Mouse (Mus musculus) small intestine, adult 2 months (tissue): ENCODE measurements around the gene Sema4c. TPM values are rescaled to one million over a fixed set of nuclear protein-coding genes. Genes with fewer than 3 reads are reported as not detected.

Experiments
- H3K27ac ChIP-seq: fragments of 200-500 bp; 2 replicates; pipeline ENCODE4 v1.5.1; 2012; ENCODE audit warnings: low read depth, low read length, control low read depth, inconsistent platforms; ENCODE audit not compliant: insufficient read depth
- H3K27me3 ChIP-seq: fragments of 200-500 bp; 2 replicates; pipeline ENCODE4 v1.6.1; 2012; ENCODE audit warnings: mild to moderate bottlenecking, moderate library complexity, low read length, inconsistent platforms; ENCODE audit not compliant: control insufficient read depth, insufficient read depth
- H3K36me3 ChIP-seq: fragments of 200-500 bp; 2 replicates; pipeline ENCODE4 v1.6.1; 2012; ENCODE audit warnings: mild to moderate bottlenecking, low read length, control low read depth, inconsistent platforms; ENCODE audit not compliant: control insufficient read depth, insufficient read depth
- H3K4me1 ChIP-seq: fragments of 200-500 bp; 2 replicates; pipeline ENCODE4 v1.6.1; 2012; ENCODE audit warnings: low read length, inconsistent platforms, mixed read lengths; ENCODE audit not compliant: control insufficient read depth, insufficient read depth, insufficient read length
- H3K4me3 ChIP-seq: fragments of 200-500 bp; 2 replicates; pipeline ENCODE4 v1.5.1; 2012; ENCODE audit warnings: low read depth, mild to moderate bottlenecking, control low read depth, inconsistent platforms, low read length, moderate library complexity
- CTCF ChIP-seq: fragments of 200-500 bp; IDR thresholded peaks from 2 replicates; pipeline ENCODE4 v1.5.1; 2012; ENCODE audit warnings: low read depth, mild to moderate bottlenecking, control low read depth, inconsistent platforms, low read length, moderate library complexity, mixed read lengths; ENCODE audit not compliant: insufficient replicate concordance, insufficient read length; ENCODE audit errors: extremely low read depth
- POLR2A ChIP-seq: fragments of 200-500 bp; IDR thresholded peaks from 2 replicates; pipeline ENCODE4 v1.6.1; 2012; ENCODE audit warnings: low read depth, mild to moderate bottlenecking, control low read depth, inconsistent platforms, low read length, moderate library complexity
- WGBS: fragments of 180-500 bp; shearing (Covaris S2); methylation state at CpG from one replicate; pipeline ENCODE4 v1.1.7; 2018; 5-methylcytosine and 5-hydroxymethylcytosine counted together
- polyA plus RNA-seq: library from polyadenylated mRNA; depleted of rRNA; stranded (reverse); fragments of >200 nt; gene quantifications from 2 replicates; pipeline ENCODE4 v1.2.3, GENCODE M21; 2012

Sema4c gene
- polyA plus RNA-seq, 1 experiment, result 6.0 TPM

- peaks cover 5% of the 10 kb centered on the region; the same call in 1 of the 2 replicates for H3K36me3 ChIP-seq
- H3K4me3 ChIP-seq, result no peak overlapping the region
- WGBS, result 80% methylated on average over 21 of the region's 21 CpGs
- no peak for TF ChIP-seq CTCF
- no peak for TF ChIP-seq POLR2A
- peaks cover 5% of the 10 kb centered on the region; the same call in 1 of the 2 replicates for H3K4me1 ChIP-seq
- no peak overlapping the region for H3K27ac ChIP-seq
- peaks cover 9% of the 10 kb centered on the region for H3K27me3 ChIP-seq
Measured at GRCm38 (mm10) chr1:36554633-36555399, 3.3 kb downstream of the Sema4c start.

- Histone ChIP-seq H3K27me3 (peaks cover 5% of the 10 kb centered on the region), H3K36me3 (peaks cover 10% of the 10 kb centered on the region; the same call in 1 of the 2 replicates), H3K27ac (no peak overlapping the region), H3K4me3 (no peak overlapping the region), H3K4me1 (peaks cover 6% of the 10 kb centered on the region)
- 83% methylated on average over 16 of the region's 16 CpGs for WGBS
- TF ChIP-seq CTCF, result no peak
- TF ChIP-seq POLR2A, result no peak
Measured at GRCm38 (mm10) chr1:36552506-36552905, 5.6 kb downstream of the Sema4c start.

- Histone ChIP-seq H3K27me3 (peaks cover 5% of the 10 kb centered on the region), H3K4me1 (peaks cover 8% of the 10 kb centered on the region), H3K4me3 (no peak overlapping the region), H3K36me3 (peaks cover 10% of the 10 kb centered on the region; the same call in 1 of the 2 replicates), H3K27ac (no peak overlapping the region)
- TF ChIP-seq CTCF (no peak), POLR2A (no peak)
- 84% methylated on average over 17 of the region's 17 CpGs for WGBS
Measured at GRCm38 (mm10) chr1:36551904-36552303, 6.2 kb downstream of the Sema4c start.

- 84% methylated on average over 20 of the region's 20 CpGs for WGBS
- H3K4me1 ChIP-seq, result peaks cover 3% of the 10 kb centered on the region; the same call in 1 of the 2 replicates
- H3K36me3 ChIP-seq, result peaks cover 10% of the 10 kb centered on the region; the same call in 1 of the 2 replicates
- no peaks in the 10 kb centered on the region for H3K27me3 ChIP-seq
- no peak overlapping the region for H3K27ac ChIP-seq
- no peak overlapping the region for H3K4me3 ChIP-seq
- TF ChIP-seq CTCF, result no peak
- no peak for TF ChIP-seq POLR2A
Measured at GRCm38 (mm10) chr1:36550075-36550863, 7.9 kb downstream of the Sema4c start.

- H3K36me3 ChIP-seq, result peaks cover 10% of the 10 kb centered on the region; the same call in 1 of the 2 replicates
- peaks cover 3% of the 10 kb centered on the region; the same call in 1 of the 2 replicates for H3K4me1 ChIP-seq
- 86% methylated on average over 18 of the region's 18 CpGs for WGBS
- H3K27ac ChIP-seq, result no peak overlapping the region
- no peaks in the 10 kb centered on the region for H3K27me3 ChIP-seq
- H3K4me3 ChIP-seq, result no peak overlapping the region
- TF ChIP-seq POLR2A (no peak), CTCF (no peak)
Measured at GRCm38 (mm10) chr1:36549491-36549890, 8.7 kb downstream of the Sema4c start.

DNA sequence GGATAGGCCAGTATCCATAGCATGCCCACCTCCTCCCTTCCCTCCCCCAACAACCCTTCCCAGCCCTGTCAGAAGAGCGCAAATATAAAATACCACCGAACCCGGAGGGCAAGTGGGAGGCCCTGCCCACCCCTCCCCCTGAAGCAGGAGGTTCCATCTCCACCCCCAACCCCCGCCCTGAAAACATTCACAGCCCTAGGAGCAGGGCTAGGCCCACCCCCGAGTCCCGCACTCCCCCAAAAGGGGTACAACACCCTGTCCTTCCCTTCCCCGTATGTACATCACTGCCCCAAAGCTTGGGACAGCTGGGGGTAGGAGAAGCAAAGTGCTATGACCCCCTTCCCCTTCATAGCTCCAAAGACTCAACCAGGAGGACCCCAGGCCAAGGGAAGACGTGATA lies 9.4 kb downstream of the Sema4c start:
- WGBS, result 69% methylated on average over 8 of the region's 8 CpGs
- no peak for TF ChIP-seq CTCF
- no peak for TF ChIP-seq POLR2A
- Histone ChIP-seq H3K4me1 (peaks cover 3% of the 10 kb centered on the region; the same call in 1 of the 2 replicates), H3K27ac (no peak overlapping the region), H3K4me3 (no peak overlapping the region), H3K36me3 (peaks cover 10% of the 10 kb centered on the region; the same call in 1 of the 2 replicates), H3K27me3 (no peaks in the 10 kb centered on the region)

- TF ChIP-seq POLR2A, result no peak
- no peak for TF ChIP-seq CTCF
- Histone ChIP-seq H3K4me3 (no peak overlapping the region), H3K36me3 (peaks cover 10% of the 10 kb centered on the region; the same call in 1 of the 2 replicates)
Measured at GRCm38 (mm10) chr1:36547981-36548598, 10.1 kb downstream of the Sema4c start.

More at GRCm38 (mm10) chr1:36547981-36548598, 10.1 kb downstream of the Sema4c start:
- Histone ChIP-seq H3K4me1 (peaks cover 3% of the 10 kb centered on the region; the same call in 1 of the 2 replicates), H3K27ac (peak overlapping the region; percentile 25; the same call in 1 of the 2 replicates), H3K27me3 (no peaks in the 10 kb centered on the region)
- 49% methylated on average over 9 of the region's 9 CpGs for WGBS
